Mouse (Mus musculus) brown adipose tissue, adult 24 weeks (tissue): ENCODE data around the gene Stip1. TPM values are rescaled to one million over a fixed set of nuclear protein-coding genes. Genes with fewer than 3 reads are reported as not detected.
"Not testable (repeated sequence)": the region's sequence is repeated elsewhere in the genome, so short reads cannot be mapped to it uniquely, and the experiment has no call there.

Source experiments
- H3K27ac ChIP-seq: fragments of 200-500 bp; replicated peaks from 2 replicates; pipeline ENCODE4 v1.5.1; 2012; ENCODE audit warnings: low read depth, mild to moderate bottlenecking, low read length
- H3K4me1 ChIP-seq: fragments of 200-500 bp; 2 replicates; pipeline ENCODE4 v1.6.1; 2012; ENCODE audit warnings: low read length, mixed read lengths; ENCODE audit not compliant: control insufficient read depth, insufficient read depth, insufficient read length
- H3K4me3 ChIP-seq: fragments of 200-500 bp; 2 replicates; pipeline ENCODE4 v1.5.1; 2012; ENCODE audit warnings: low read depth, mild to moderate bottlenecking, low read length, moderate library complexity; ENCODE audit not compliant: insufficient read depth
- polyA plus RNA-seq: library from polyadenylated mRNA; stranded (reverse); fragments of >200 nt; gene quantifications from 2 replicates; pipeline ENCODE4 v1.2.4, GENCODE M21; 2012; ENCODE audit not compliant: missing spikeins, insufficient read depth, insufficient read length

Stip1 gene
- polyA plus RNA-seq, 1 experiment = 81.7 TPM

- not testable (repeated sequence) for H3K4me3 ChIP-seq, H3K4me1 ChIP-seq, H3K27ac ChIP-seq
Observed at GRCm38 (mm10) chr19:7053382-7053781, 13.6 kb upstream of the Stip1 start.

GRCm38 (mm10) chr19:7044706-7045105 lies 4.9 kb upstream of the Stip1 start:
- Histone ChIP-seq H3K4me1 (peaks cover 4% of the 10 kb centered on the region; the same call in 1 of the 2 replicates), H3K4me3 (no peak overlapping the region), H3K27ac (no peak overlapping the region)

- H3K4me3 ChIP-seq = no peak overlapping the region
- H3K4me1 ChIP-seq = peaks cover 4% of the 10 kb centered on the region; the same call in 1 of the 2 replicates
- no peak overlapping the region for H3K27ac ChIP-seq
Observed at GRCm38 (mm10) chr19:7044279-7044678, 4.5 kb upstream of the Stip1 start.

GRCm38 (mm10) chr19:7041171-7041570 lies 1.4 kb upstream of the Stip1 start:
- H3K27ac ChIP-seq = no peak overlapping the region; the same call in 1 of the 2 replicates
- H3K4me3 ChIP-seq = no peak overlapping the region

GRCm38 (mm10) chr19:7040637-7041130 lies 917 bp upstream of the Stip1 start:
- peaks cover 6% of the 10 kb centered on the region; the same call in 1 of the 2 replicates for H3K4me1 ChIP-seq
- H3K27ac ChIP-seq = peak overlapping the region; percentile 90

More at GRCm38 (mm10) chr19:7041171-7041570, 1.4 kb upstream of the Stip1 start:
- peaks cover 6% of the 10 kb centered on the region; the same call in 1 of the 2 replicates for H3K4me1 ChIP-seq

GRCm38 (mm10) chr19:7039088-7039720 lies 563 bp downstream of the Stip1 start:
- peaks cover 6% of the 10 kb centered on the region; the same call in 1 of the 2 replicates for H3K4me1 ChIP-seq

More at GRCm38 (mm10) chr19:7040637-7041130, 917 bp upstream of the Stip1 start:
- peak overlapping the region; percentile 74 for H3K4me3 ChIP-seq

GRCm38 (mm10) chr19:7034006-7034405 lies 5.8 kb downstream of the Stip1 start:
- no peak overlapping the region for H3K27ac ChIP-seq
- no peak overlapping the region for H3K4me3 ChIP-seq

More at GRCm38 (mm10) chr19:7039088-7039720, 563 bp downstream of the Stip1 start:
- H3K4me3 ChIP-seq = peak overlapping the region; percentile 86
- peak overlapping the region; percentile 20; the same call in 1 of the 2 replicates for H3K27ac ChIP-seq

GRCm38 (mm10) chr19:7029531-7029930 lies 10.2 kb downstream of the Stip1 start:
- H3K4me3 ChIP-seq = no peak overlapping the region
- H3K4me1 ChIP-seq = no peaks in the 10 kb centered on the region
- H3K27ac ChIP-seq = no peak overlapping the region

More at GRCm38 (mm10) chr19:7034006-7034405, 5.8 kb downstream of the Stip1 start:
- 0 out of 2 replicates have a peak, but pooled peaks cover 2% of the 10 kb centered on the region for H3K4me1 ChIP-seq

GRCm38 (mm10) chr19:7020224-7020641 lies 19.5 kb downstream of the Stip1 start:
- Histone ChIP-seq H3K27ac (peak overlapping the region; percentile 85), H3K4me1 (no peaks in the 10 kb centered on the region), H3K4me3 (no peak overlapping the region)

- Histone ChIP-seq H3K4me3 (peak within 1 kb of the TSS; percentile 41), H3K4me1 (no peaks in the 10 kb centered on the region), H3K27ac (peak within 1 kb of the TSS; percentile 85)
Observed at GRCm38 (mm10) chr19:7019191-7019590, 20.6 kb downstream of the Stip1 start, which contains the start of gene Fermt3. Gene Fermt3 (minus strand): TSS chr19:7019469.

GRCm38 (mm10) chr19:7018546-7018945 lies 21.2 kb downstream of the Stip1 start:
- Histone ChIP-seq H3K4me3 (peak overlapping the region; percentile 41), H3K27ac (peak overlapping the region; percentile 37), H3K4me1 (no peaks in the 10 kb centered on the region)

GRCm38 (mm10) chr19:7017541-7018457 lies 22.0 kb downstream of the Stip1 start:
- Histone ChIP-seq H3K4me1 (no peaks in the 10 kb centered on the region), H3K27ac (peak overlapping the region; percentile 37), H3K4me3 (peak overlapping the region; percentile 19)

GRCm38 (mm10) chr19:7014481-7015135 lies 25.2 kb downstream of the Stip1 start:
- no peak overlapping the region for H3K27ac ChIP-seq
- H3K4me1 ChIP-seq = no peaks in the 10 kb centered on the region
- no peak overlapping the region for H3K4me3 ChIP-seq

GRCm38 (mm10) chr19:7013984-7014383 lies 25.8 kb downstream of the Stip1 start:
- Histone ChIP-seq H3K4me3 (no peak overlapping the region), H3K4me1 (no peaks in the 10 kb centered on the region)

More at GRCm38 (mm10) chr19:7013984-7014383, 25.8 kb downstream of the Stip1 start:
- H3K27ac ChIP-seq = no peak overlapping the region
